Mouse (Mus musculus): ENCODE data around the gene Gm20388. TPM values are rescaled to one million over a fixed set of nuclear protein-coding genes. Genes with fewer than 3 reads are reported as not detected.

Gene Gm20388
- polyA plus RNA-seq, 1 experiment from 2014 or later = 1.7 TPM

DNA sequence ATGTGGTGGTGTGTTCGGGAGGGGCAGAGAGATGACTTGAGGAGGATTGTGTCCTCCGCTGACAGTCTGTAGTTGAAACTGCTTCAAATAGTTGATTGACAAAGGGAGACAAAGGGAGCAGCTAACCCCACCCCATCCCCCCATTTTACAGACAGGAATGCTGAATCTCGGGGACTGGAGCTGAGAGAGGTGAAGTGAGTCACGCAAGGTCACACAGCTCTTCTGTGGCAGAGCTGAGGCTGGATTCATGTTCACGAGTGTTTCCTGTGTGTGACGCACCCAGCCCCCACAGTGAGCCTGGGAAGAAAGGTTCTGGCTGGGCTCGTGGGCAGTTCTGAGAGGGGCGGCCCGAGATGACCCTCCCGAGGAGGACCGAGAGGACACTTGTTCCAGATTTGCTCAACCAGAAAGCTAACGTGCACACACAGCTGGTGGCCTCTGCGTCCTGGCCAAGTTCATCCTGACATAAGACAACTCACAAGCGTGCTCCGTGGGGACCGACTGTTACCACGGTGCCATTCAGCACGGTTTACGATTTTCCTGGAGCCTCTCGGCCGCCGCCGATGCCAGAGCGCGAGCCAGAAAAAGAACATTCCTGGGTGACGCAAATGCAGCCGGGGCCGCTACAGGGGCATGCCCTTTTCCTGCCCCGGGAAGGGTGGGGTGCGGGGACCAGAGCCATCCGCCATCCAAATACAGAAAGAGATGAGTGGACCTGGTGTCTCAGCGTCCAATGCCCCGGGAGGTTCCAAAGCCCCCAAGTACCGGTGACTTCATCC, 1061.2 kb downstream of the Gm20388 start:
- Histone ChIP-seq H3K27me3 (ENCODE audit: insufficient read depth, poor library complexity, severe bottlenecking) (peaks cover 94% of the 10 kb centered on the region), H3K27ac (no peak overlapping the region)
- 20% methylated on average over 34 of the region's 34 CpGs for WGBS

DNA sequence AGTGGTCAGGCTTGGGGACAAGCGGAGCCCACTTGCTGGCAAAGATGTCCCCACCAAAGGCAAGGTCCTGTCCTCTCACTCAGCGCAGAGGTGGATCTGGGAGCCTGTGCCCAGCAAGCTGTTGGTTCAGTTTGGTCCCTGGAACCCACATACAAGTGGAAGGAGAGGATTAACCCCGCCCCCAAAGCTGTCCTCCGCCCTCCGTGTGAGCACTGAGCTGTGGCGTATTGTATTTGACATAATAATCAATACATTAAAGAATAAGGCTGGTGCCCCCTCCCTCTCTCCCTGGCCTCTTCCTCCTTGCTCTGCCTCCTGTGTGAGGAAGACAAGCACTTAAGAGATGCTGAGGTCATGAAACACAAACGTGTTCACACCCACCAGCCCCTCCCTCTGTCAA, 1062.4 kb downstream of the Gm20388 start:
- DNase-seq (ENCODE audit: low spot score) = no peak
- peak overlapping the region; percentile 43; the same call in 1 of the 2 replicates for H3K4me3 ChIP-seq
- H3K36me3 ChIP-seq = no peaks in the 10 kb centered on the region
- 23% methylated on average over 7 of the region's 7 CpGs for WGBS
- no peak overlapping the region for H3K27ac ChIP-seq
- peaks cover 23% of the 10 kb centered on the region for H3K4me1 ChIP-seq (replicated peaks)
- H3K27me3 ChIP-seq (ENCODE audit: insufficient read depth, poor library complexity, severe bottlenecking) = peaks cover 94% of the 10 kb centered on the region
- no peaks in the 10 kb centered on the region for H3K9me3 ChIP-seq

More for the DNA sequence above, 1061.2 kb downstream of the Gm20388 start:
- Histone ChIP-seq H3K9me3 (no peaks in the 10 kb centered on the region), H3K36me3 (no peaks in the 10 kb centered on the region), H3K4me1 (replicated peaks) (peaks cover 23% of the 10 kb centered on the region), H3K4me3 (peak overlapping the region; percentile 43)
- peak; percentile 18 for DNase-seq (ENCODE audit: low spot score)

DNA sequence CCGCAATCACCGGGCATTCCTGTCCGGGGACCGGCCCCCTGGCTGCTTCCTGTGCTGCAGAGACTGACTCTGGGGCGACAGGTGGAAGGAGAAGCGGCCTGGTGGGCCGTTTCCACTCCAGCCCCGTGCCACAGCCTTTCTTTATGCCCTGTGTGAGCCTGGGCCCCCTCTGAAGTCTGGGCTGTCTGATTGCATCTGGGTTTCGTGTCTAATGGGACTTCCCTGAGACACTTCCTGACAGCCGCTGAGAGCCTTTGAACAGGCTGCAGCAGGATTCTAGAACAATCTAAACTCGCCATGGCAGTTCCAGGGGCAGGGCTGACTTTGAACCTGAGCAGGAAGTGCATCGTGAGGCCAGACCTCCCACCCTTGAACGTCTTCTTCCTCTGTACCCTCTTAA, 1066.5 kb downstream of the Gm20388 start:
- peaks cover 77% of the 10 kb centered on the region for H3K27me3 ChIP-seq (ENCODE audit: insufficient read depth, poor library complexity, severe bottlenecking)

DNA sequence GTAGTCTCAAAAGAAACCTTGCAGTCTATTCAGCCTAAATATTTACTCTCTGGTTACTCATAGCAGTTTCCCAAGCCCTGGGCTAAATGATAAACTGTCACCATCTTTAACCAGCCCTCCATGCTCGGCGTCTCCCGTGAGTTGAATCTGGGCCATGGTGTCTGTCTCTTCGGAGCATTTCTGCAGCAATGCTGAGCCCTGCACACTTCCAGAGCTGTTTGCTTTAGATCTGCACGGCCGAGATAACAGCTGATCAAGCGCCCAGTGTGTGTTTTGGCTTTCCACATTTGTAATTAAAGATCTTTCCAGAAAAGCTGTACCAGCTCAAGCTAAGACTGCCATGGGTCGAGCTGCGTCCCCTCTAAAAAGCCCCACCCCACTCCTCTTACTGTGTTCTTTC, 1068.6 kb downstream of the Gm20388 start:
- peaks cover 67% of the 10 kb centered on the region for H3K27me3 ChIP-seq (ENCODE audit: insufficient read depth, poor library complexity, severe bottlenecking)
- no peak for DNase-seq (ENCODE audit: low spot score)
- H3K9me3 ChIP-seq = no peaks in the 10 kb centered on the region
- H3K27ac ChIP-seq = no peak overlapping the region
- no peaks in the 10 kb centered on the region for H3K36me3 ChIP-seq
- H3K4me1 ChIP-seq (replicated peaks) = no peaks in the 10 kb centered on the region
- no peak overlapping the region for H3K4me3 ChIP-seq
- 79% methylated on average over 9 of the region's 9 CpGs for WGBS

More for the DNA sequence above, 1066.5 kb downstream of the Gm20388 start:
- WGBS = 74% methylated on average over 13 of the region's 13 CpGs
- peaks cover 17% of the 10 kb centered on the region for H3K4me1 ChIP-seq (replicated peaks)
- H3K4me3 ChIP-seq = no peak overlapping the region
- no peak overlapping the region for H3K27ac ChIP-seq
- no peak for DNase-seq (ENCODE audit: low spot score)
- H3K36me3 ChIP-seq = no peaks in the 10 kb centered on the region
- no peaks in the 10 kb centered on the region for H3K9me3 ChIP-seq

DNA sequence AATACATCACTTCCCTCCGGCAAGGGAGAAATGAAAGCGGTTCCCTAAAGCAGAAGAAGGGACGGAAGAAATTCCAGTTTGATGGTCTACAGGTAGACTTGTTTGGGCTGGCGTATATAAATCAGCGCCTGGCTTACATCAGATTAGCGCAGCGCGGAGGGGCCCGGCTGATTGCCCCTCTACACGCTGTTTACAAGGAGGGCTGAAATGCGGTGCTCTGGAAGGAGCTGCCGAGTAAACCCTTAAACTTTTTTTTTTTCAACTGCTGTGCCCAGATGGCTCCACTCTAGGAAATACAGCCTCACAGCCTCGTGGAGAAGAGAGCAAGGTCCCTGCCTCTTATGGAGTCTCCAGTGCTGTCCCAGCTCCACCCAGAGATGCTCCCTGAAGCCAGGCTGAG, 1070.3 kb downstream of the Gm20388 start:
- no peak for DNase-seq (ENCODE audit: low spot score)
- H3K4me3 ChIP-seq = no peak overlapping the region
- WGBS = 69% methylated on average over 13 of the region's 13 CpGs
- peaks cover 57% of the 10 kb centered on the region for H3K27me3 ChIP-seq (ENCODE audit: insufficient read depth, poor library complexity, severe bottlenecking)
- H3K36me3 ChIP-seq = no peaks in the 10 kb centered on the region
- H3K4me1 ChIP-seq (replicated peaks) = no peaks in the 10 kb centered on the region
- no peak overlapping the region for H3K27ac ChIP-seq
- no peaks in the 10 kb centered on the region for H3K9me3 ChIP-seq

DNA sequence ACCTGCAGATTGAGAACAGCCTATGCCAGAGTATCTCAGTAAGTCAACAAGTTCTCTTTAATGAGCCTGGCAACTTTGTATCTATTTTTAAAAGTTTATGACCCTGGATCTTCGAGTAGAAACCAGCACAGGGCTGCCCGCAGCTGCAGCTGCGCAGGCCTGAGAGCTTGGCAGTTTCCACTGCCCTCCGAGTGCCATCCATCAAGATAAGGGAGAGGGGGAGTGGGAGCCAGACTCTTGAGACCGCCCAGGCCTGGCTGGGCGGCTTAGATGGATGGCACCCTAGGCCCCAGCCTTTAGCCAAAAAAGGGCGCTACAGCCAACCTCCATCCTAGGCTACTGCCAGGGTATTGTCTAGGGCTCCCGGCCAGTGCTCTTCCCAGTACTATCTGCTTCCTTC, 1074.2 kb downstream of the Gm20388 start:
- no peaks in the 10 kb centered on the region for H3K4me1 ChIP-seq (replicated peaks)
- no peaks in the 10 kb centered on the region for H3K9me3 ChIP-seq
- WGBS = 87% methylated on average over 8 of the region's 8 CpGs
- DNase-seq (ENCODE audit: low spot score) = no peak
- H3K27me3 ChIP-seq (ENCODE audit: insufficient read depth, poor library complexity, severe bottlenecking) = peaks cover 47% of the 10 kb centered on the region
- no peak overlapping the region for H3K27ac ChIP-seq
- no peak overlapping the region for H3K4me3 ChIP-seq
- H3K36me3 ChIP-seq = no peaks in the 10 kb centered on the region

DNA sequence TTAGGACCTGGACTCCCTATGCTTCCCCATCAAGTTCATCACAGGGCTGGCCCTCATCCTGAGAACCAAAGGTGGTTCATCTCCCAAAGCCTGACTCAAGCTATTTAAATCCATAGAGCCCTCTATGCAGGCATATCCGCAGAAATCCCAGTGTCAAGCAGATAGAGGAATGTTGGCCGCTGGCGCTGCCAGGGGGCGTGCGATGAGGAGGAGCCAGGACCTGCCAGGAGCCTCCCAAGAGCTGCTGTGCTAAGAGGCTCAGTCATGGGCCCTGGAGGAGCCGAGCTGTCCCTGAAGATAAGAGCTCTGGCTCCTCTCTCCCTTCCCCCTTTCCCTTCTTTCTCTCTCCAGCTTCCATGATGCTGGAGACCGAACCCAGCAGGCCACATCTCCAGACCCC, 1075.4 kb downstream of the Gm20388 start:
- Histone ChIP-seq H3K9me3 (no peaks in the 10 kb centered on the region), H3K36me3 (no peaks in the 10 kb centered on the region), H3K4me1 (replicated peaks) (no peaks in the 10 kb centered on the region), H3K4me3 (no peak overlapping the region), H3K27me3 (ENCODE audit: insufficient read depth, poor library complexity, severe bottlenecking) (peaks cover 37% of the 10 kb centered on the region), H3K27ac (no peak overlapping the region)
- no peak for DNase-seq (ENCODE audit: low spot score)
- WGBS = 84% methylated on average over 7 of the region's 7 CpGs

DNA sequence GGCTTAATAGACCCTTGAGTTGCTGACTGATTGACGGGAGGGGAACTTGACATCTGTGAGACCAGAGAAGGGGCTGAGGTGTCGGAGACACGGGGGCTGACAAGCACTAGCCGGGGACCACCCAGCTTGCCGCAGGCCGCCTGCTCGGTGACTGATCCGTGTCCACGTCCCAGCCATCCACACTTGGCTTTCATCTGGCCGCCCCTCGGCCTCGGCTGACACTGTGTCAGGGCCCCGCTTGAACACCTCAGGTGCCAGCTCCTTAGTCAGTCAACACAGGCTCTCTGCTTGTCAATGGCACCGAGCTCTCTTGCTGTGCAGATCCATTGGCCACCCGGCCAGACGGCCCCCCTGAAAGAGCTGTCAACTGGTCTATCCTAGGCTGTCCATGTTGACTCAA, 1083.1 kb downstream of the Gm20388 start:
- H3K4me1 ChIP-seq (replicated peaks) = 0 out of 2 replicates have a peak, but pooled peaks cover 9% of the 10 kb centered on the region
- H3K27me3 ChIP-seq (ENCODE audit: insufficient read depth, poor library complexity, severe bottlenecking) = peaks cover 43% of the 10 kb centered on the region
- H3K9me3 ChIP-seq = no peaks in the 10 kb centered on the region
- H3K36me3 ChIP-seq = no peaks in the 10 kb centered on the region
- no peak overlapping the region for H3K4me3 ChIP-seq
- DNase-seq (ENCODE audit: low spot score) = peak; percentile 20
- 73% methylated on average over 16 of the region's 16 CpGs for WGBS
- H3K27ac ChIP-seq = no peak overlapping the region

DNA sequence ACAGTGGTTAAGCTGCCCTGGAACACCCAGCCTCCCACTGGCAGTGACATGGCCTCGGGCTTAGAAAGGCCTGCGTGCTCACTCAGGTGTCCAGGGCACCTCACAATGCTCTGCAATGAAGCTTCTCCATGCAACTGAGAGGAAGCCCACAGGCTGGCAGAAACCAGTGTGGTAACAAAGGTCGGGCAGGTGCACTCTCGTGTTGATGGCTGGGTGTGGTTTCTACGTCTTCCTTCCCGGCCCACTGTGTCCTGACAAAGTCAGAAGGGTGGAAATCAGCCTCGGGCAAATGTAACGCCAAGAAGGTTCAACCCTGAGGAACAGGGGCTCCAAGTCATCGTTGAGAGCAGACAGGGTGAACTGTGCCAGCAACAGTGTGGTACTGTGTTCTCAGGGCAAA, 1084.8 kb downstream of the Gm20388 start:
- Histone ChIP-seq H3K27me3 (ENCODE audit: insufficient read depth, poor library complexity, severe bottlenecking) (peaks cover 42% of the 10 kb centered on the region), H3K27ac (no peak overlapping the region), H3K9me3 (no peaks in the 10 kb centered on the region), H3K4me1 (replicated peaks) (0 out of 2 replicates have a peak, but pooled peaks cover 9% of the 10 kb centered on the region), H3K36me3 (no peaks in the 10 kb centered on the region), H3K4me3 (no peak overlapping the region)
- WGBS = 80% methylated on average over 9 of the region's 9 CpGs
- no peak for DNase-seq (ENCODE audit: low spot score)

DNA sequence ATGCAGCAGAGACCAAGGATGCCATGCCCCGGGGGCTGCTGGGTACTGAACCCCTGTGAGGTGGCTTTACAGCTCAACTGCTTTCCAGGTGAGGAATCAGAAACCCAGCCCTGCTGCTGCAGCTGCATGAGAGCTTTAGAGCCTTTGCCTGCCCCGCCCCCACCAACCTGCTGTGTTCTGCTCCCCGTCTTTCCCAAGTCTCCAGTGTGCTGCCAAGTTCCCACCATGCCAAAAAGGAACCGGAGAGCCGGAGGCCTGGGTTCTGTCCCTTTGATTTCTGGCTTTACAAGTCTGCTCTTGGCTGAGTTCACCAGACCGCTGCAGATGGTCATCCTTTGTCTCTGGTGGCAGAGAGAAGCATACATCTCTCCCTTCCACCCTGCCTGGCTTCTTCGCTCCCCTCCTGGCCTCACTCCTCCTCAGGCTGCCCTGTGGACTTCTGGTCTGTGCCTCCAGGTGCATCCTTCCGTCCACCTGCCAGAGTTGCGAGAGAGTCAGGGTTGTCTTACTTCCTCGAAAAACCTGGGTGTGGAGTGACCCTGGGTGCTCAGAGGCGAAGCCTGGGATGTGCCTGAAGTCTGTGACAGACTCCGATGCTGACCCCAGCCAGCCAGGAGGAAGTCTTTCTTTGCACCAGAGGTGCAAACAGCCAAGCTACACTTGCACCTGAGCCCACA, 1086.4 kb downstream of the Gm20388 start:
- H3K4me3 ChIP-seq = no peak overlapping the region
- no peaks in the 10 kb centered on the region for H3K9me3 ChIP-seq
- no peak overlapping the region for H3K27ac ChIP-seq
- peaks cover 9% of the 10 kb centered on the region; the same call in 1 of the 2 replicates for H3K4me1 ChIP-seq (replicated peaks)
- 73% methylated on average over 12 of the region's 12 CpGs for WGBS
- no peak for DNase-seq (ENCODE audit: low spot score)
- H3K36me3 ChIP-seq = no peaks in the 10 kb centered on the region
- H3K27me3 ChIP-seq (ENCODE audit: insufficient read depth, poor library complexity, severe bottlenecking) = peaks cover 45% of the 10 kb centered on the region

DNA sequence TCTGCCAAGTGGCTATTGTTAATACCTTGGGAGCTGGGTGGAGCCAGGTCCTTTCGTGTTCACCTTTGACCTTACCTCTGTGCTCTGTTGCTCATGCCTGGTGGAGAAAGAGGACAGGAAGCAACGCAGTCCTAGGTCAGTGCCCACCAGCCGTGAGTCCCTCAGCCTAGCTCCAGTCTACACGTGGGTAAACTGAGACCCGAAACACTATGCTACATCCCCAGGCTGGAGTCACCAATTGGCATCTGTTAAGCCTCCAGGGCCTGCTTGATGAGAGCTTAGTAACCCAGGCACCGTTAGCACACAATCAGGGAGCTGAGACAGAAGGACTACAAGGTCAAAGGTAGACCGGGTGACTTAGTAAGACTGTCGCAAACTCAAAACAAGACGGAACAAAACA, 1087.3 kb downstream of the Gm20388 start:
- Histone ChIP-seq H3K9me3 (no peaks in the 10 kb centered on the region), H3K4me1 (replicated peaks) (peaks cover 12% of the 10 kb centered on the region), H3K27me3 (ENCODE audit: insufficient read depth, poor library complexity, severe bottlenecking) (peaks cover 44% of the 10 kb centered on the region), H3K27ac (no peak overlapping the region), H3K4me3 (no peak overlapping the region), H3K36me3 (no peaks in the 10 kb centered on the region)
- no peak for DNase-seq (ENCODE audit: low spot score)
- WGBS = 77% methylated on average over 9 of the region's 9 CpGs

DNA sequence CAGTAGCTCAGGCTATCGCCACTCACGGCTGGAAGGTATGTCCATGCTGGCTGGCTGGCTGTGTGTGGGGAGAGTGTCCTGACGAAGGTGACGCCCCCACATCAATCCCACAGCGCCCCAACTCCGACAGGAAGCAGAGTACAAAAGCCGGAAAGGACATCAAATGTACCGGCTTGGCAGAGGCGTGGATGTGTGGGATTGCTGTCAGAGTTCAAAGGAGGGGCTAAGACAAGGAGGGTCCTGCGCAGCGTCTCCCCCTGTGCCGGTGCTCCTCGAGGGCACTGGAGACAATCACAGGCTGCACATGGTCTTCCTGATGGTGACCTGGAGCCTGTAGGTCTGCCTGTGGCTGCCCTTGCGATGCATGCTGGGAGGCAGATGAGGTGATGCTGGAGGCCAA, 1088.3 kb downstream of the Gm20388 start:
- Histone ChIP-seq H3K4me1 (replicated peaks) (peaks cover 17% of the 10 kb centered on the region), H3K27me3 (ENCODE audit: insufficient read depth, poor library complexity, severe bottlenecking) (peaks cover 41% of the 10 kb centered on the region), H3K36me3 (no peaks in the 10 kb centered on the region), H3K27ac (no peak overlapping the region), H3K4me3 (no peak overlapping the region), H3K9me3 (no peaks in the 10 kb centered on the region)
- DNase-seq (ENCODE audit: low spot score) = no peak
- 79% methylated on average over 14 of the region's 14 CpGs for WGBS

DNA sequence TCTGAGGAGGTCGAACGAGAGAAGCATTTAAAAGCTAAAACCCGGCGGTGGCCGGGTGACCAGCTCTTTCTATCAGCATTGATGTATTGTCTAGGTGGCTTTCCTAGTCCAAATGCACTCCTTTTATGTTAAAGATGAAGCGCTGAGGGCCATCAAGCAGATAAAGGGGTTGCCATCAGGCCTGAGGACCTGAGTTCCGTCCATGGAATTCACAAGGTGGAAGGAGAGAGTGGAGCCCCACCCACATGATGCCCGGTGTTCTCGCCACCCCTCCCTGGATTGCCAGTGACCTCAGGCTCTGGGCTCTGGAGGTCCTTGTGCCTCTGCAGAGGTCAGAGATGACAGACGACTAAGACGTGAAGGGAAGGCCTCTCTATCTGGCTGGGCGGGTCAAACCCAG, 1091.3 kb downstream of the Gm20388 start:
- Histone ChIP-seq H3K27me3 (ENCODE audit: insufficient read depth, poor library complexity, severe bottlenecking) (peaks cover 20% of the 10 kb centered on the region; the same call in 1 of the 2 replicates), H3K9me3 (peaks cover 13% of the 10 kb centered on the region; the same call in 1 of the 2 replicates), H3K36me3 (no peaks in the 10 kb centered on the region), H3K4me1 (replicated peaks) (peaks cover 17% of the 10 kb centered on the region), H3K4me3 (no peak overlapping the region), H3K27ac (no peak overlapping the region)
- WGBS = 75% methylated on average over 12 of the region's 12 CpGs
- no peak for DNase-seq (ENCODE audit: low spot score)

Data from hindbrain, embryonic 10.5 days (tissue).